Mouse (Mus musculus) adrenal gland, postnatal 25 days (tissue): ENCODE data around the gene Rorb. TPM values are rescaled to one million over a fixed set of nuclear protein-coding genes. Genes with fewer than 3 reads are reported as not detected.

Experiments used
- DNase-seq: peaks from one replicate; pipeline ENCODE4 v3.0.0; 2021; ENCODE audit warnings: mixed read lengths
- long read RNA-seq: library from polyadenylated mRNA; stranded (forward); transcript quantifications from one replicate; pipeline ENCODE4 v2.0.0, GENCODE M21; 2021
- total RNA-seq: library from RNA; stranded (reverse); gene quantifications from 2 replicates; pipeline ENCODE4 v1.2.3, GENCODE M21; 2021

Gene Rorb
- total RNA-seq = 0.19 and 0.46 TPM in 2 replicates
- long read RNA-seq = 0 reads

- DNase-seq = peak; percentile 88
These were observed at the start of gene Rorb for GRCm38 (mm10) chr19:19110793-19111427. Rorb (minus strand) TSS chr19:19111196.

- no peak for DNase-seq
These were observed 37.9 kb upstream of the Rorb start for GRCm38 (mm10) chr19:19148847-19149246.

- no peak for DNase-seq
These were observed 33.5 kb upstream of the Rorb start for GRCm38 (mm10) chr19:19144447-19144846.

GRCm38 (mm10) chr19:19136856-19137255, 25.9 kb upstream of the Rorb start:
- DNase-seq = no peak

- no peak for DNase-seq
These were observed 24.8 kb upstream of the Rorb start for GRCm38 (mm10) chr19:19135838-19136237.

GRCm38 (mm10) chr19:19122324-19122723, 11.3 kb upstream of the Rorb start:
- DNase-seq = no peak

GRCm38 (mm10) chr19:19112180-19112579, 1.2 kb upstream of the Rorb start:
- no peak for DNase-seq

- DNase-seq = no peak
These were observed 603 bp upstream of the Rorb start for GRCm38 (mm10) chr19:19111428-19112170.

- peak; percentile 51 for DNase-seq
These were observed 806 bp downstream of the Rorb start for GRCm38 (mm10) chr19:19110011-19110768.

- DNase-seq = no peak
These were observed 2.2 kb downstream of the Rorb start for GRCm38 (mm10) chr19:19108596-19109381.

- DNase-seq = no peak
These were observed 6.4 kb downstream of the Rorb start for GRCm38 (mm10) chr19:19104581-19104980.

- no peak for DNase-seq
These were observed 13.8 kb downstream of the Rorb start for GRCm38 (mm10) chr19:19097149-19097548.

GRCm38 (mm10) chr19:19089427-19089826, 21.6 kb downstream of the Rorb start:
- no peak for DNase-seq

GRCm38 (mm10) chr19:19077880-19078279, 33.1 kb downstream of the Rorb start:
- DNase-seq = no peak

GRCm38 (mm10) chr19:19074756-19075155, 36.2 kb downstream of the Rorb start:
- DNase-seq = peak; percentile 26

- no peak for DNase-seq
These were observed 52.1 kb downstream of the Rorb start for GRCm38 (mm10) chr19:19058710-19059398.

GRCm38 (mm10) chr19:19058201-19058600, 52.8 kb downstream of the Rorb start:
- DNase-seq = no peak

- no peak for DNase-seq
These were observed 67.9 kb downstream of the Rorb start for GRCm38 (mm10) chr19:19043138-19043537.

GRCm38 (mm10) chr19:19040800-19041199, 70.2 kb downstream of the Rorb start:
- DNase-seq = no peak

- no peak for DNase-seq
These were observed 76.3 kb downstream of the Rorb start for GRCm38 (mm10) chr19:19034482-19035315.

GRCm38 (mm10) chr19:19033974-19034373, 77.0 kb downstream of the Rorb start:
- no peak for DNase-seq
